Mouse (Mus musculus): Measurements from ENCODE around the gene Rexo4.
A peak's percentile ranks its signal among the peaks of the same experiment; 100 is the strongest.

Rexo4 gene

GRCm38 (mm10) chr2:26910124-26910993 lies 53.8 kb downstream of the Rexo4 start, which contains the start of the genes Med22 and Rpl7a:
Med22 (minus strand) TSS chr2:26910677.
Rpl7a (plus strand) TSS chr2:26910764.
- peak; percentile 99 to 100 for DNase-seq (ENCODE audit: low spot score in 2 of 2)

- no peak for DNase-seq (ENCODE audit: low spot score in 2 of 2)
These were observed 54.8 kb downstream of the Rexo4 start for GRCm38 (mm10) chr2:26909387-26909784.

GRCm38 (mm10) chr2:26908710-26909386 lies 55.3 kb downstream of the Rexo4 start:
- no peak for DNase-seq (ENCODE audit: low spot score in 2 of 2)

GRCm38 (mm10) chr2:26907109-26907508 lies 57.1 kb downstream of the Rexo4 start:
- no peak for DNase-seq (ENCODE audit: low spot score in 2 of 2)

- DNase-seq (ENCODE audit: low spot score in 2 of 2): no peak
These were observed 57.8 kb downstream of the Rexo4 start for GRCm38 (mm10) chr2:26906431-26906830.

- no peak for DNase-seq (ENCODE audit: low spot score in 2 of 2)
These were observed 58.2 kb downstream of the Rexo4 start for GRCm38 (mm10) chr2:26905936-26906335.

Data from heart, adult 9 months (tissue).